Mouse (Mus musculus) heart, embryonic 11.5 days (tissue): ENCODE results near the gene Nsdhl. TPM values are rescaled to one million over a fixed set of nuclear protein-coding genes. Genes with fewer than 3 reads are reported as not detected.
A peak's percentile ranks its signal among the peaks of the same experiment; 100 is the strongest.

Experiments used
- ATAC-seq: fragments of 200-750 bp; cut with Nextera tagmentation; replicated peaks from 2 replicates; pipeline ENCODE4 v1.8.0; 2017; ENCODE audit warnings: moderate library complexity; ENCODE audit not compliant: insufficient number of reproducible peaks, low FRiP score, low TSS enrichment
- H3K27ac ChIP-seq: fragments of 300-500 bp; sonication (generic); 2 replicates; pipeline ENCODE4 v1.5.1; 2014; ENCODE audit warnings: mild to moderate bottlenecking, low read depth, low read length
- H3K27me3 ChIP-seq: fragments of 300-500 bp; sonication (generic); 2 replicates; pipeline ENCODE4 v1.6.1; 2014; ENCODE audit warnings: mild to moderate bottlenecking, low read length, mixed read lengths; ENCODE audit not compliant: control insufficient read depth, insufficient read depth
- H3K36me3 ChIP-seq: fragments of 300-500 bp; sonication (generic); 2 replicates; pipeline ENCODE4 v1.6.1; 2014; ENCODE audit warnings: mild to moderate bottlenecking, low read length, moderate library complexity, mixed read lengths; ENCODE audit not compliant: control insufficient read depth, insufficient read depth
- H3K4me1 ChIP-seq: fragments of 300-500 bp; sonication (generic); 2 replicates; pipeline ENCODE4 v1.6.1; 2014; ENCODE audit warnings: low read length; ENCODE audit not compliant: control insufficient read depth, insufficient read depth
- H3K4me2 ChIP-seq: fragments of 300-500 bp; sonication (generic); 2 replicates; pipeline ENCODE4 v1.6.1; 2014; ENCODE audit warnings: mild to moderate bottlenecking, moderate library complexity
- H3K4me3 ChIP-seq: fragments of 300-500 bp; sonication (generic); 2 replicates; pipeline ENCODE4 v1.5.1; 2014; ENCODE audit warnings: low read depth, low read length
- H3K9ac ChIP-seq: fragments of 300-500 bp; sonication (generic); 2 replicates; pipeline ENCODE4 v1.6.1; 2014; ENCODE audit warnings: mild to moderate bottlenecking, low read depth, low read length, moderate library complexity
- H3K9me3 ChIP-seq: fragments of 300-500 bp; sonication (generic); replicated peaks from 2 replicates; pipeline ENCODE4 v1.6.1; 2016; ENCODE audit warnings: low read length; ENCODE audit not compliant: control insufficient read depth
- WGBS: fragments of 180-500 bp; shearing (Covaris S2); extraction: QIAGEN DNeasy Blood & Tissue Kit; methylation state at CpG from one replicate; pipeline ENCODE4 v1.1.7; 2014; ENCODE audit not compliant: insufficient replicate concordance; 5-methylcytosine and 5-hydroxymethylcytosine counted together
- polyA plus RNA-seq: library from polyadenylated mRNA; unstranded; fragments of >200 nt; fragmentation: Nextera tagmentation; extraction: Ambion mirVana; gene quantifications from 2 replicates; pipeline ENCODE4 v1.2.1, GENCODE M21; 2014

The Nsdhl gene
- 20.8 and 22.1 TPM in 2 replicates for polyA plus RNA-seq

GRCm38 (mm10) chrX:72917884-72918681 is at the start of gene Nsdhl, which contains the start of gene Cetn2:
Gene Nsdhl (plus strand): TSS chrX:72918557.
Gene Cetn2 (minus strand): TSS chrX:72918411.
- peak; percentile 97 for ATAC-seq
- H3K4me1 ChIP-seq: no peaks in the 10 kb centered on the region
- H3K9ac ChIP-seq: peak within 1 kb of the TSS; percentile 65
- H3K4me3 ChIP-seq: peak within 1 kb of the TSS; percentile 57
- no peaks in the 10 kb centered on the region for H3K27me3 ChIP-seq
- no peaks in the 10 kb centered on the region for H3K36me3 ChIP-seq
- H3K27ac ChIP-seq: peak within 1 kb of the TSS; percentile 54
- no peaks in the 10 kb centered on the region for H3K9me3 ChIP-seq
- 17% methylated on average over 41 of the region's 41 CpGs for WGBS
- H3K4me2 ChIP-seq: peak within 1 kb of the TSS; percentile 67

DNA sequence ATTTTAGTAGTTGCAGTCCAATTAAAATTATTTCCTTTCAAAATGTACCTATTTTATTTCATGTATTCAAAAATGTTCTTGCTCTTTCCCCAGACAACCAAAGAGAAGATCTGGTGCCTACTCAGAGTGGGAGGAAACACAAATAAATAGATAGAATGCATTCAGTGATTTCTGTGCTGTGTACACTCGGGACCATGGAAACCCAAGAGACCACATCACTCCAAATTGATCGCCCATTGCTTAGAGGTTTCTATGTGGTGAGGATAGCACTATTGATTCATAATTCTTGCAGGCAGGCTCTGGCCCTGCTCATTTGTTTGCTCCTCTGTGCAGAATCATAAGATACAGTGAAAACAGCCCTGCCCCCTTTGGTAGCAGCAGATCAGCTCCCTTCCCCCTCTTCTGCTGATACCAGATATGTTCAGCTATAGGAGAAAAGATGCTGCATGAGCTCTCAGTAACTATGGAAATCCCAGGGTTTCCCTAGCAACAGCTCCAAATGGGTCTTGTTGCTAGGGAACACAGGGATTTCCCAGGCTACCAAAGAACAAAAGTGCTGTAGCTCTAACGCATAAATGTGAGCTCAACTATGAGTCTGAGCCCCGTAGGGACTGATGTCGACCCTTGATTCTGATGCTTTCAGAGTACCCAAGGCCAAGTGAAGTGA is 22.8 kb upstream of the Nsdhl start:
- Histone ChIP-seq H3K27me3 (no peaks in the 10 kb centered on the region), H3K4me2 (no peak overlapping the region), H3K4me3 (no peak overlapping the region), H3K36me3 (no peaks in the 10 kb centered on the region), H3K9me3 (no peaks in the 10 kb centered on the region), H3K27ac (no peak overlapping the region), H3K9ac (no peak overlapping the region), H3K4me1 (no peaks in the 10 kb centered on the region)
- no peak for ATAC-seq
- WGBS: 66% methylated on average over 5 of the region's 5 CpGs

DNA sequence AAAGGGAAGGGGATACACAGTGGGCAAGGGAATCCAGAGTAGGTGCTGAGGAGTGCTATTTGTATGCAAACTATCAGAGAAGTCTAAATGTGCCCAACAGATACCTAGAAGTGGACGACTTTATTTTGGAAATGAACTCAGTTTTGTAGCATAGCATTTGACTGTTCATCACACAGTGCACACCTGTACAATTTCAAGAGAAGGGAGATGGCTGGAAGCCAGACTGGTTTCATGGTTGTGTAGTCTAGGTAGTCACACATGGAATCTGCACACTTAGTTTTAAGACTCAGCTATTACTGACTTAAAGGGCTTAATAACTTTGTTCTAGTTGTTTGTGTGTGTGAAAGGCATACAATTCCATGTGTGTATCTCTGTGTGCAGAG is 22.3 kb upstream of the Nsdhl start:
- H3K36me3 ChIP-seq: no peaks in the 10 kb centered on the region
- H3K4me1 ChIP-seq: no peaks in the 10 kb centered on the region
- H3K27ac ChIP-seq: no peak overlapping the region
- no peaks in the 10 kb centered on the region for H3K9me3 ChIP-seq
- no peaks in the 10 kb centered on the region for H3K27me3 ChIP-seq
- H3K4me3 ChIP-seq: no peak overlapping the region
- ATAC-seq: no peak
- H3K4me2 ChIP-seq: no peak overlapping the region
- whole genome bisulfite sequencing: 39% methylated on average over 1 of the region's 1 CpGs
- no peak overlapping the region for H3K9ac ChIP-seq

- Histone ChIP-seq H3K27me3 (no peaks in the 10 kb centered on the region), H3K9ac (no peak overlapping the region), H3K4me1 (no peaks in the 10 kb centered on the region), H3K27ac (no peak overlapping the region), H3K4me3 (no peak overlapping the region), H3K4me2 (no peak overlapping the region), H3K9me3 (no peaks in the 10 kb centered on the region), H3K36me3 (no peaks in the 10 kb centered on the region)
- WGBS: 43% methylated on average over 1 of the region's 1 CpGs
- ATAC-seq: no peak
These were observed 15.8 kb upstream of the Nsdhl start for GRCm38 (mm10) chrX:72902530-72902929.

DNA sequence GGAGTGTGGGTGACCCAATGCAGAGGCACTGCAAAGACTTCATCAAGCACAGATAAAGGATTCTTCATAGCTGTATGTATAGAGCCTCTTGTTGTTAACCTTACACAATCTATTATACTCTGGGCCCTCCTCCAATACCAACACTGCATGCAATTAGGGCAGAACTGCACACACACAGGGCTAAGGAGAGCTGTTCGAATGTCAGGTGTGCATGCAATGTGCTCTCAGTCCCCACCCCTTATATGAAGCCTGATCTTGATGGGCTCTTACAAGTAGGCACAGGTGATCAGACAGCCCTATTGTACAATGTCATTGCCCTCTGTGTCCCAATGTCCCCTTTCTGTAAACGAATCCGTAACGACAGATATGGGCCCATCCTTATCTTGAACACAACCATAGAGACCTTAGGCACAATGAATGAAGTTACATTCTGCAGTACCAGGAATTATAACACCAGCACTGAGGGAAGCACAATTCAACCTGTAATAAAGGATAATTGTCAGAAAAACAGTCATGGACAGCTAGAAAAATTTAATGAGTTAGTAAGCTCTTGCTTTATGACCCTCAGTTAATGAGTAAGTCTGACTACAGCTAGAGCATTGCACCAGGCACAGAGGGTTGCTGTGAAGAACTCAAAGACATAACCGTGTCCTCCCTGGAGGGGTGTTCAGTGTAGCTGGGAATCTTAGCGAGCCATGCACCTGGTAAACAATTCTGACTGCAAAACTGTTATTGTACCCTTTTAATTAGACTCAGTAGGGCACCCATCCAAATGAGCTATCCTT is 10.5 kb upstream of the Nsdhl start:
- Histone ChIP-seq H3K27me3 (no peaks in the 10 kb centered on the region), H3K4me2 (no peak overlapping the region), H3K9me3 (no peaks in the 10 kb centered on the region), H3K36me3 (no peaks in the 10 kb centered on the region), H3K27ac (no peak overlapping the region), H3K4me1 (no peaks in the 10 kb centered on the region), H3K9ac (no peak overlapping the region), H3K4me3 (no peak overlapping the region)
- no peak for ATAC-seq
- 72% methylated on average over 6 of the region's 6 CpGs for WGBS

GRCm38 (mm10) chrX:72908404-72908741 is 10.0 kb upstream of the Nsdhl start:
- Histone ChIP-seq H3K9me3 (no peaks in the 10 kb centered on the region), H3K27me3 (no peaks in the 10 kb centered on the region), H3K36me3 (no peaks in the 10 kb centered on the region), H3K4me3 (no peak overlapping the region), H3K4me1 (no peaks in the 10 kb centered on the region), H3K4me2 (no peak overlapping the region), H3K27ac (no peak overlapping the region), H3K9ac (no peak overlapping the region)
- WGBS: 23% methylated on average over 2 of the region's 2 CpGs
- no peak for ATAC-seq

- Histone ChIP-seq H3K36me3 (no peaks in the 10 kb centered on the region), H3K27ac (no peak overlapping the region), H3K4me2 (no peak overlapping the region), H3K4me1 (no peaks in the 10 kb centered on the region), H3K9ac (no peak overlapping the region), H3K9me3 (no peaks in the 10 kb centered on the region), H3K27me3 (no peaks in the 10 kb centered on the region), H3K4me3 (no peak overlapping the region)
- ATAC-seq: no peak
- 62% methylated on average over 1 of the region's 1 CpGs for WGBS
These were observed 6.7 kb upstream of the Nsdhl start for GRCm38 (mm10) chrX:72911611-72912010.

DNA sequence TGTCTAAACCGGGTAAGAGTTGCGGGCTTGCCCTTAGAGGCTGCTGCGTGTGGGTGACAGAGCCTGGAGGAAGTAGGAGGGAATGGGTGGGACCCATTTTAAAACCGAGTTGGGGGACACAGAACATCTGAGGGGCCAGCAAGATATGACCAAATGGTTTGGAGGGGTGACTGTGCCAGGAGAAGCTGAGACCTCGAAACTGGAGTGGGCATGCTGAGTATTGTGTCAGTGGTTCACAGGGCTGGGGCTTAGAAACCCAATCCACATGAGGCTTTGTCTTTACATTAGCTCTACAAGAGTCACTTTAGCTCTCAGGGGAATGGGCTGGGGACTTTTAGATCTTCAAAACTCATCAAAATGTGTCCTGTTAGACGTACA is 314 bp downstream of the Nsdhl start:
- H3K27ac ChIP-seq: peak overlapping the region; percentile 54
- H3K36me3 ChIP-seq: no peaks in the 10 kb centered on the region; the same call in 1 of the 2 replicates
- no peak for ATAC-seq
- H3K9me3 ChIP-seq: no peaks in the 10 kb centered on the region
- peak overlapping the region; percentile 65 for H3K9ac ChIP-seq
- H3K4me2 ChIP-seq: peak overlapping the region; percentile 67
- WGBS: 13% methylated on average over 6 of the region's 6 CpGs
- no peaks in the 10 kb centered on the region for H3K4me1 ChIP-seq
- peak overlapping the region; percentile 57 for H3K4me3 ChIP-seq
- H3K27me3 ChIP-seq: no peaks in the 10 kb centered on the region
